Mouse (Mus musculus): Measurements from ENCODE around the gene Filip1l.

Gene Filip1l

DNA sequence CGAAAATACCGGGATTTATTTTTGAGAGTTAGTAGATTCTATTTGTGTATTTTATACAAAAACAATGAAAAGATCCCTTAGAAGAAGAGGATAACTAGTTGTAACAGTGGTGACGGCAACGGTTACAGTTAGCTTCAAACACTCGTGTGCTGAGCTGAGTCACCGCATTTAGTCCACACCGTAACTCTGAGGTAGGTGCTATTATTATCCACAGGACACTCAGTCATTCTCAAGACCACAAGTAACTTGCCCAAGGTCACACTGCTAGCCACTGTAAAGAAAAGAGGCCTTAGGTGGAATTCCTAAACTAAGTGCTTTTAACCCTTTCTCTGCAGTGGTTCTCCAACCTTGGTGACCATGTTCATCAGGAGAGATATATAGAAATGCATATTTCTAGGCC lies 174.0 kb downstream of the Filip1l start:
- in situ Hi-C loops (cut with MboI, MseI), result no loop called here

- in situ Hi-C loops (cut with MboI, MseI), result no loop called here
Observed at GRCm38 (mm10) chr16:57528457-57528856, 175.6 kb downstream of the Filip1l start.

DNA sequence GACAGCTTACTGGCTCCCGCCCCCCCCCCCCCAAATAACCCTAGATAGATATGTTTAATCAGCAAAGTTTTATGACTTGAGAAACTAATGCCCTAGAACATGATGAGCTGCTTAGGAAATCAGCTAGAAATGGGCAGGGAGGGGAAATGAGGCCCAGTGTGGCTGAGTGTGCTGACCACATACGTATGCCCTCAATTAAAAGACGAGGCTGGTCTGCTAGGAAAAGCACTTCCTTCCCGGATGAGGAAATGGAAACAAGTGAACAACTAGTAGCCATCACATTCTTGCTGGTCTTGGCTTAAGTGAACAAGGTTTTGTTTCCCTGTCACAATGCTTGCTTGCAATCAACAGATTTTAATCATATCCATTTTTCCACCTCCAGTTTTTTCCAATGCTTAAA lies 177.7 kb downstream of the Filip1l start:
- in situ Hi-C loops (cut with MboI, MseI), result no loop called here

GRCm38 (mm10) chr16:57532081-57532493 lies 179.2 kb downstream of the Filip1l start:
- in situ Hi-C loops (cut with MboI, MseI), result no loop called here

- in situ Hi-C loops (cut with MboI, MseI), result no loop called here
Observed at GRCm38 (mm10) chr16:57534365-57534764, 181.5 kb downstream of the Filip1l start.

GRCm38 (mm10) chr16:57534811-57535210 lies 181.9 kb downstream of the Filip1l start:
- in situ Hi-C loops (cut with MboI, MseI), result no loop called here

DNA sequence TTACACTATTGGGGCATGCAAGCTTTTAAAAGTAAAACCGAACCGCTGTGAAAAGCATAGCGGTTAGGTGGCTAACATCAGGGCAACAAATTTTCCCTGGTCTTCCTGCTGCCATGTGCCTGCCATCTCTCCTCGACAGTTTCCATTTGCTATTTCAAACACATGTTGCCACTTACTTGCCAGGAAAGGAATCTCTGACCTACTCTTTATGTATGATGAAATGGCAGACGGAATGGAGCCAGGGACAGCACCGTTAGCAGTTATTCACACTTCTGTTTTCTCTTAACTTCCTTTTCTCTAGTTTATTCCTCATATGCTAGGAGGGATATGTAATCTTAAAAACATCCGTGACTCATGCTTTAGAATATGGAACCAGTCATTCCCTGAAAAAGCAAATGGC lies 183.6 kb downstream of the Filip1l start:
- in situ Hi-C loops (cut with MboI, MseI), result no loop called here

GRCm38 (mm10) chr16:57543243-57543642 lies 190.3 kb downstream of the Filip1l start:
- in situ Hi-C loops (cut with MboI, MseI), result loop anchor here (5.0 kb wide), 1 partner anchor 46 kb away; no protein-coding TSS in a partner anchor

GRCm38 (mm10) chr16:57544441-57544840 lies 191.5 kb downstream of the Filip1l start:
- in situ Hi-C loops (cut with MboI, MseI), result loop anchor here (5.0 kb wide), 1 partner anchor 47 kb away; no protein-coding TSS in a partner anchor

- in situ Hi-C loops (cut with MboI, MseI), result no loop called here
Observed at GRCm38 (mm10) chr16:57546355-57546754, 193.5 kb downstream of the Filip1l start.

GRCm38 (mm10) chr16:57548608-57549007 lies 195.7 kb downstream of the Filip1l start:
- in situ Hi-C loops (cut with MboI, MseI), result no loop called here

DNA sequence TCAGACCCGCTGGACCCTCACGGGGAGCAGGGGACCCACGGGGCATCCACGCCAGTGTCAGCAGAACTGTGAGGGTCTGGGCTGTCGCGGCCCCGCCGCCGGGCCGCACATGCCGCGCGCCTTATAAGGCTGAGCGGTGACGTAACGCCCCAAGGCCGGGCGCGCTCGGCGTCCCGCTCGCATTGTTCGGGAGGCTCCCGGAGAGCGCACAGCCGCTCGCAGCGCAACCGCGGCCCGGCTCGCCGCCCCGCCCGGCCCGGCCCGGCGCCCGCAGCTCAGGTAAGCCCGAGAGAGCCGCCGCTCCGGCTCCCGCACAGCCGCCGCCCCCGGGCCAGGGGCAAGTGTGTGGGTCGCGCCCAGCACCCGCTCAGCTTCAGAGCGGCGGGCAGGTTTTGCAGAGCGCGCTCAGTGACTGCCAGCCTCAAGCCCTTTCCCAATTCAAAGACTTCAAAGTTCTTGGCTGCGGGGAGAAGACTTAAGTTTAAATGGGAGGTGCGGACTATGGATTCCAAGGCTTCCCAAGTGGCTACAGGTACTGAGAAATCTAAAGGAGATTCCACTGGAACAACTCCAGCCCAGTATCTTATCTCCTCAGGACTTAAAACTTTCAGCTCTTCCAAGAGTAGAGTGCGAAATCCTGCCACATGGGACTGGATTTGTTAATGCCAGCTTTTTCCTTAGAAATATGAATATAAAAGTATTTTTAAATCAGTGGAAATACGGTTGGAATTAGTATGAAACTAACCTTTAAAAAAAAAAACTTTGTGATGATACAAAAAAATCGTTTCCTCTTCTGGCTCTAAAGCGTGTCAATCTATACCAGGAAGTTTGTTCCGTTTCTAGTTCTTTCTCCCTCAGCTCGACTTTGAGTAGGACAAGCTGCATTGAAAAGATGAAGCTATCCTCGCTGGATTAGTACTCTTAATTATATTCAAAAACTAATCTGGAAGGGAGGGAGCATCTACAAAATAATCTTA lies 196.5 kb downstream of the Filip1l start:
- in situ Hi-C loops (cut with MboI, MseI), result no loop called here

DNA sequence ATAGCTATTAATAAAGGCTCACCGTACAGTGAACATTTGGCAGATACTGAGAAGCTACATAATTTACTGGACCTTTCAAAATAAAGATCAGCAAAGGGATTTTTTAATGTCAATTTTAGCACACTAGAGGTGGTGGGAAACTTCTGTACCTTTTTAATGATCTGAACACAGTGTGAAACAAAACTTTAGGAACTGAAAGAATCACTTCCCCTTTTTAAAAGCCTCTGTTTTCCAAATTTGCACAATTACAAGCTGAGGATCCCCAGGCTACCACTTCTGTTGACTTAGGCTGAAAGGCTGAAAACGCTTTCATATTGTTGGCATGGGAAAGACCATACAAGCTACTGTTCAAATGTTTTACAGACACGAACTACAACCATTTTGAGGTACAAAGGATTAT lies 197.2 kb downstream of the Filip1l start:
- in situ Hi-C loops (cut with MboI, MseI), result no loop called here

DNA sequence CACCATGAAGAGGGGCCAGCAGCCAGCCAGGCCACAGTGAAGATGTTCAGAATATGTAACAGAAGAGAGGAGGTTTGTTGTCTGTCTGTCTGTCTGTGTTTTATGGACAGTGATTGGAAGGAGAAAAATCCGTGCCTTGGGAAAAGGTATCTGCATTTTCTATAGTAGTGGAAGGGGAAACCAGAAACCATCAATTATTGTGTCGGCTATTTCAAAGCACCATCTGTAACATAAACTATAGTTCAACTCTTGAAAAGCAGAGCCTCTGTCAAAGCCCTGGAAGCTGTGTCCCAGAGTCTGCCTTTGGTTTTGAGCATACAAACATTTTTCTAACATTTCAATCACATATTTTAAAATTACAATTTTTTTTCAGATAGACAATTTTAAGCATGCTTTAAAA lies 197.9 kb downstream of the Filip1l start:
- in situ Hi-C loops (cut with MboI, MseI), result no loop called here

DNA sequence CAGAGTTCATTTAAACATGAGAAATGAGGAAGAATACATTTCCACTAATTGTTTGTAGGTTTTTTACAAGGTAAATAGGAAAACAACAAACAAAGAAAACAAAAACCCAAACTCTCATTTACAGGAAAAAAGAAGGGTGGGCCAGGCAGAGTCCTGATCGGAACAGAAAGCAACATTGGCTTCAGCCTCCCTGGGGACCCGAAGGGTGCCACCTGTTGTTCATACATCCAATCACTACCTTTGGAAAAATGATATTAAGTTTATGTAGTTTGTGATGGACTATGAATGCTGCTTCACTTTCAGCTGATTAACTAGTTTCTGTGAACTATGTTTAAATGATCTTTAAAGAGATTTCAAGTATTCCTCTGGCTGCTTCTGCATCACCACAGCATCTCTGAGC lies 198.7 kb downstream of the Filip1l start:
- in situ Hi-C loops (cut with MboI, MseI), result no loop called here

DNA sequence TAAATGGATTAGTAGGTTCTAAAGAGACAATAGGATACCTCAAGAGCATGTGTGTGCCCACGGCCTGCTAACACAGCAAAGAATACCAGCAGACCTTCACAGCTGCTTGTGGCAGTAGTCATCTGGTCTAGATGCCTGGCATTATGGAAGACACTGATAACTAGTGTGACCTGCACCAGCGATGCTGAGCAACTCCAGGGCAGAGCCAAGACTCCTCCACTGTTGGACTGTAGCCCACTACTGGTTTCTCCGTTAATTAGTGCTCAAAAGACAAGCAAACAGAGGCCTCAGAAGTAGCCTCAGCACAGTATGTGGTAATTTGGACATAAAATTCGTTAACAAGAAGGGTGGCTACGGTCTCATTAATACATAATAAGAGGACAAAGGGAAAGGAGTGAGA lies 199.8 kb downstream of the Filip1l start:
- in situ Hi-C loops (cut with MboI, MseI), result no loop called here

- in situ Hi-C loops (cut with MboI, MseI), result no loop called here
Observed at GRCm38 (mm10) chr16:57553235-57553634, 200.3 kb downstream of the Filip1l start.

DNA sequence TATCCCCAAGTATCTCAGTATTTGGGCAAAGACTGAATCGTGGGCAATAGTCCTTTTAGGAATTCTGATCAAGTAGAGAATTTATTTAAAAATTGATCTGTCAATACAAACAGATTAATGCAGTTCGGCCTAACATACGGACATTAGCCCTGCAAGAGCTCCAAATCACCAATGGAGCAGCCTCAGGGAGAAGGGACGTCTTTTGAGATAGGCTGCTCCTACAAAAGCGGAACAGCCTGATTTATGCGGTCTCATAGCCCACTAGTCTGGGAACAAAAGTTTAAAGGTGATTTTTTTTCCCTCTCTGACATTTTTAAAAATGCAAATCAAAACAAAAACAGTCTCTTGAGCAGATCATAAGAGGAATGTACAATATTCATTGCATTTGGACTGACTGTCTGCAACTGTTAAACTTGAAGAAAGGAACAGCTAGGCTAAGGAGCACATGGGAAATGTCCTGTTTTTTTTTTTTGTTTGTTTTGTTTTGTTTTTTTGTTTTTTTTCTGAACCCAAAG lies 202.1 kb downstream of the Filip1l start:
- in situ Hi-C loops (cut with MboI, MseI), result no loop called here

- in situ Hi-C loops (cut with MboI, MseI), result no loop called here
Observed at GRCm38 (mm10) chr16:57555667-57556066, 202.8 kb downstream of the Filip1l start.

GRCm38 (mm10) chr16:57556244-57556643 lies 203.4 kb downstream of the Filip1l start:
- in situ Hi-C loops (cut with MboI, MseI), result no loop called here

DNA sequence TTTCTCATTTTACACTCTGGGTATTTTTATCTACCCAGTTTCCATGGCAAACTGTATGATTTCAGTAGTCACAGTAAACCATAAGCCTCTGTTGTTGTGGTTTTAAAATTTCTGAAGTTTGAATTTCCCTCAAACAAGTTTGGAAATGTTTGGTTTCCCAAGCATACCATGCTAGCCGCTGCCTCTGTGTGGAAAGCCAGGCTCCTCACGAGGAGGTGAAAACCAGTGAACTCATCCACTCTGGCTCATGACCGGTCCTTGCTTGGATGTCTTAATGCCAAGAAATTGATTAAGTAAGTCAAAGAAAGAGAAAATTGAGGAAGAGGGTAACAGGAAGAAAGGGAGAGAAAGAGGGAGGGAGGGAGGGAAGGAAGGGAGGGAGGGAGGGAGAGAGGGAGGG lies 205.4 kb downstream of the Filip1l start:
- in situ Hi-C loops (cut with MboI, MseI), result no loop called here

DNA sequence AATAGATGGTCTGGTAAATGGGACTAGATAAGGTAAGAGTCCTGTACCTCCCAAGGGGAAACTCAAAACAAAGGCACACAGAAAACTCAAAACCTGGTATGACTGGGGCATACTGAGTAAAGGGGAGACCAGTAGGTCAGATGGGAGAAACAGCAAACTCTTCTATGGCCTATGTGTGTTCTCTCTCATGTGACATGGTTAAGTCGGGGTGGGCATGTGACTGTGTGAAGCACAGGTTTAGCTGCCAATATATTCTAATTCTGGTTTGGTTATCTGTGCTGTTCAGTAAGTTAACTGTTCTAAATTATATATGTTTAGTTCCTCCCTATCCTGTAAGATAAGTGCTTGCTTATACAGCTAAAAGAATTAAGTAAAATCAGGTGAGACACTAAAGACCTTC lies 207.3 kb downstream of the Filip1l start:
- in situ Hi-C loops (cut with MboI, MseI), result no loop called here

GRCm38 (mm10) chr16:57563453-57563852 lies 210.6 kb downstream of the Filip1l start:
- in situ Hi-C loops (cut with MboI, MseI), result no loop called here
